Mouse (Mus musculus) liver, embryonic 16.5 days (tissue): ENCODE results near the gene Gjc2. TPM values are rescaled to one million over a fixed set of nuclear protein-coding genes. Genes with fewer than 3 reads are reported as not detected.
A peak's percentile ranks its signal among the peaks of the same experiment; 100 is the strongest.

Source experiments
- ATAC-seq: fragments of 200-750 bp; cut with Nextera tagmentation; 2 replicates; pipeline ENCODE4 v1.8.0; 2017; ENCODE audit warnings: low read depth, mild to moderate bottlenecking, moderate number of reproducible peaks, moderate library complexity
- H3K27ac ChIP-seq: fragments of 300-500 bp; sonication (generic); 2 replicates; pipeline ENCODE4 v1.5.1; 2014; ENCODE audit warnings: mild to moderate bottlenecking, low read length
- H3K27me3 ChIP-seq: fragments of 300-500 bp; sonication (generic); 2 replicates; pipeline ENCODE4 v1.6.1; 2014; ENCODE audit warnings: low read depth, low read length, mixed read lengths; ENCODE audit not compliant: control insufficient read depth, insufficient read depth
- H3K36me3 ChIP-seq: fragments of 300-500 bp; sonication (generic); 2 replicates; pipeline ENCODE4 v1.6.1; 2014; ENCODE audit warnings: mild to moderate bottlenecking; ENCODE audit not compliant: control insufficient read depth, insufficient read depth
- H3K4me1 ChIP-seq: fragments of 300-500 bp; sonication (generic); 2 replicates; pipeline ENCODE4 v1.6.1; 2014; ENCODE audit warnings: low read depth, low read length, mixed read lengths; ENCODE audit not compliant: control insufficient read depth
- H3K4me2 ChIP-seq: fragments of 300-500 bp; sonication (generic); 2 replicates; pipeline ENCODE4 v1.6.1; 2014; ENCODE audit warnings: low read depth, low read length, mixed read lengths
- H3K4me3 ChIP-seq: fragments of 300-500 bp; sonication (generic); 2 replicates; pipeline ENCODE4 v1.5.1; 2014; ENCODE audit warnings: low read depth, mild to moderate bottlenecking, low read length
- H3K9ac ChIP-seq: fragments of 300-500 bp; sonication (generic); 2 replicates; pipeline ENCODE4 v1.6.1; 2014; ENCODE audit warnings: low read depth, low read length
- H3K9me3 ChIP-seq: fragments of 300-500 bp; sonication (generic); replicated peaks from 2 replicates; pipeline ENCODE4 v1.6.1; 2016; ENCODE audit warnings: low read length; ENCODE audit not compliant: control insufficient read depth
- WGBS: fragments of 180-500 bp; shearing (Covaris S2); extraction: QIAGEN DNeasy Blood & Tissue Kit; methylation state at CpG from one replicate; pipeline ENCODE4 v1.1.7; 2014; ENCODE audit not compliant: insufficient replicate concordance; 5-methylcytosine and 5-hydroxymethylcytosine counted together
- polyA plus RNA-seq: library from polyadenylated mRNA; unstranded; fragments of >200 nt; fragmentation: Nextera tagmentation; extraction: Ambion mirVana; gene quantifications from 2 replicates; pipeline ENCODE4 v1.2.1, GENCODE M21; 2015

Gene Gjc2
- polyA plus RNA-seq, 1 experiment from 2014 or later, result 0.20 TPM

- H3K27ac ChIP-seq, result no peak overlapping the region
- H3K4me1 ChIP-seq, result no peaks in the 10 kb centered on the region; the same call in 1 of the 2 replicates
- ATAC-seq, result no peak
- peaks cover 40% of the 10 kb centered on the region for H3K36me3 ChIP-seq
- WGBS, result 97% methylated on average over 5 of the region's 5 CpGs
- no peak overlapping the region for H3K4me3 ChIP-seq
- no peaks in the 10 kb centered on the region for H3K9me3 ChIP-seq
- no peak overlapping the region for H3K9ac ChIP-seq
- no peaks in the 10 kb centered on the region for H3K27me3 ChIP-seq
- H3K4me2 ChIP-seq, result no peak overlapping the region
Measured at GRCm38 (mm10) chr11:59155900-59156299, 27.1 kb downstream of the Gjc2 start.

- no peak for ATAC-seq
- Histone ChIP-seq H3K27me3 (no peaks in the 10 kb centered on the region), H3K4me3 (no peak overlapping the region), H3K27ac (no peak overlapping the region), H3K9ac (no peak overlapping the region), H3K36me3 (peaks cover 33% of the 10 kb centered on the region), H3K9me3 (no peaks in the 10 kb centered on the region), H3K4me2 (no peak overlapping the region), H3K4me1 (no peaks in the 10 kb centered on the region)
- WGBS, result 89% methylated on average over 7 of the region's 7 CpGs
Measured at GRCm38 (mm10) chr11:59154220-59154619, 28.8 kb downstream of the Gjc2 start.

- 22% methylated on average over 3 of the region's 3 CpGs for WGBS
- Histone ChIP-seq H3K4me2 (no peak overlapping the region), H3K27ac (no peak overlapping the region), H3K4me3 (no peak overlapping the region), H3K9ac (no peak overlapping the region), H3K9me3 (no peaks in the 10 kb centered on the region), H3K4me1 (no peaks in the 10 kb centered on the region), H3K27me3 (no peaks in the 10 kb centered on the region), H3K36me3 (peaks cover 10% of the 10 kb centered on the region)
- no peak for ATAC-seq
Measured at GRCm38 (mm10) chr11:59151729-59152128, 31.3 kb downstream of the Gjc2 start.

GRCm38 (mm10) chr11:59149302-59149701 is 33.7 kb downstream of the Gjc2 start:
- Histone ChIP-seq H3K4me3 (no peak overlapping the region), H3K9ac (no peak overlapping the region), H3K36me3 (no peaks in the 10 kb centered on the region), H3K4me2 (no peak overlapping the region), H3K9me3 (no peaks in the 10 kb centered on the region), H3K27ac (no peak overlapping the region), H3K4me1 (no peaks in the 10 kb centered on the region), H3K27me3 (no peaks in the 10 kb centered on the region)
- 59% methylated on average over 3 of the region's 3 CpGs for WGBS
- ATAC-seq, result no peak

GRCm38 (mm10) chr11:59142962-59143361 is 40.1 kb downstream of the Gjc2 start:
- no peak overlapping the region for H3K9ac ChIP-seq
- peaks cover 2% of the 10 kb centered on the region; the same call in 1 of the 2 replicates for H3K27me3 ChIP-seq
- no peak overlapping the region for H3K27ac ChIP-seq
- no peak for ATAC-seq
- 74% methylated on average over 5 of the region's 5 CpGs for WGBS
- no peak overlapping the region for H3K4me2 ChIP-seq
- H3K9me3 ChIP-seq, result no peaks in the 10 kb centered on the region
- no peaks in the 10 kb centered on the region for H3K4me1 ChIP-seq
- no peaks in the 10 kb centered on the region for H3K36me3 ChIP-seq
- no peak overlapping the region for H3K4me3 ChIP-seq

GRCm38 (mm10) chr11:59141772-59142370 is 41.1 kb downstream of the Gjc2 start:
- Histone ChIP-seq H3K9me3 (no peaks in the 10 kb centered on the region), H3K4me3 (no peak overlapping the region), H3K27me3 (peaks cover 9% of the 10 kb centered on the region), H3K27ac (no peak overlapping the region), H3K9ac (no peak overlapping the region), H3K36me3 (no peaks in the 10 kb centered on the region), H3K4me2 (peak overlapping the region; percentile 26), H3K4me1 (no peaks in the 10 kb centered on the region)
- 0 out of 2 replicates have a peak, but pooled peaks have one; percentile 30 for ATAC-seq
- WGBS, result 6% methylated on average over 14 of the region's 14 CpGs

- H3K27ac ChIP-seq, result no peak overlapping the region
- H3K9ac ChIP-seq, result no peak overlapping the region
- no peaks in the 10 kb centered on the region for H3K4me1 ChIP-seq
- ATAC-seq, result peak; percentile 24; the same call in 1 of the 2 replicates
- no peaks in the 10 kb centered on the region for H3K36me3 ChIP-seq
- no peak overlapping the region for H3K4me2 ChIP-seq
- 52% methylated on average over 19 of the region's 19 CpGs for WGBS
- H3K9me3 ChIP-seq, result no peaks in the 10 kb centered on the region
- peaks cover 40% of the 10 kb centered on the region for H3K27me3 ChIP-seq
- no peak overlapping the region for H3K4me3 ChIP-seq
Measured at GRCm38 (mm10) chr11:59138537-59139486, 44.2 kb downstream of the Gjc2 start.

- peaks cover 46% of the 10 kb centered on the region for H3K27me3 ChIP-seq
- H3K4me3 ChIP-seq, result no peak overlapping the region
- no peak overlapping the region for H3K27ac ChIP-seq
- no peaks in the 10 kb centered on the region for H3K36me3 ChIP-seq
- no peak overlapping the region for H3K4me2 ChIP-seq
- no peak overlapping the region for H3K9ac ChIP-seq
- ATAC-seq, result no peak
- H3K9me3 ChIP-seq, result no peaks in the 10 kb centered on the region
- no peaks in the 10 kb centered on the region for H3K4me1 ChIP-seq
- WGBS, result 62% methylated on average over 12 of the region's 12 CpGs
Measured at GRCm38 (mm10) chr11:59136994-59137706, 45.9 kb downstream of the Gjc2 start.
